Mouse (Mus musculus): ENCODE data around the gene Mdm4. TPM values are rescaled to one million over a fixed set of nuclear protein-coding genes. Genes with fewer than 3 reads are reported as not detected.

Mdm4 gene
- polyA plus RNA-seq, 1 experiment from 2014 or later: 40.6 TPM

DNA sequence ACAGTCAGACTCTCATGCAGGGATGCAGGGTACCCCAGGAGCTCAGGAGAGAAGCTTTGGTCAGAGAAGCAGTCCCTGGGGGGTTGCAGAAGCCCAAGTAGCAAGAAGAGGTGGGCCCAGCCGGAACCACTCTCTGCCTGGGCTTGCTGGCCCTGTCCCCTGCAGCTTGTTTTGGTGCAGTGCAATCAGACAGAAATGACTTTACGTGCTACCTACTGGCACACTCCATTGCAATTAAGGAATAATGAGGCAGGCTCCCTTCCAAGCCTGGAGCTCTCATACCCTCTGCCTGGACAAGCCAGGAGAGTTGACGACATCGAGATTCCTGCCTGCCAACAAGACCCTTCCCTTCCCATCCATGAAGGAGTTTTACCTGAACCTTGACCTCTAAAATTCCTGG lies 100.1 kb downstream of the Mdm4 start:
- 74% methylated on average over 4 of the region's 4 CpGs for WGBS
- DNase-seq (ENCODE audit: low spot score) (no peak), ATAC-seq (replicated peaks; ENCODE audit: low FRiP score) (no peak)
- Histone ChIP-seq H3K27ac (ENCODE audit: low read depth, low read length) (no peak overlapping the region), H3K9me3 (ENCODE audit: control insufficient read depth, low read length) (no peaks in the 10 kb centered on the region), H3K36me3 (ENCODE audit: control insufficient read depth, insufficient read depth, low read length) (no peaks in the 10 kb centered on the region), H3K27me3 (replicated peaks; ENCODE audit: control insufficient read depth, insufficient read depth, low read length) (no peaks in the 10 kb centered on the region), H3K4me3 (ENCODE audit: low read depth, low read length) (no peak overlapping the region), H3K4me1 (replicated peaks; ENCODE audit: control insufficient read depth, insufficient read depth, low read length) (no peaks in the 10 kb centered on the region), H3K9ac (ENCODE audit: low read depth, low read length) (no peak overlapping the region), H3K4me2 (no peak overlapping the region)

DNA sequence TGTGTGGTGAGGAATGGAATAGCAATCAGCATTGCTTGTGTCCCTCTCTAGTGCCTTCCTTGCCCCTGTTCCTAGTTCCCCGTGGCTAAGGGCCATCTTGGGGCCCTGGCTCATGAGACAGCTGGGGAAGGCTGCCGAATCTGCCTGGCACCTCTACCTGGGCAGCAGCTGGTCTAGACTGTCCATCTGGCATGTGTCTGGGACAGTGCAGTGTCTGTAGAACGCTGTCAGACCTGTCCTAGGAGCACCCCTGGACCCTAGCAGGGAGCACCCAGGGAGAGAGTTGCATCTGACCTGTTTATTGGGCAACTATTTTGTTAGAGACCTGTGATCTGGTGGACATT lies 101.5 kb downstream of the Mdm4 start:
- Histone ChIP-seq H3K4me2 (no peak overlapping the region), H3K4me3 (ENCODE audit: low read depth, low read length) (no peak overlapping the region), H3K27me3 (replicated peaks; ENCODE audit: control insufficient read depth, insufficient read depth, low read length) (no peaks in the 10 kb centered on the region), H3K4me1 (replicated peaks; ENCODE audit: control insufficient read depth, insufficient read depth, low read length) (no peaks in the 10 kb centered on the region), H3K9me3 (ENCODE audit: control insufficient read depth, low read length) (no peaks in the 10 kb centered on the region), H3K27ac (ENCODE audit: low read depth, low read length) (no peak overlapping the region), H3K9ac (ENCODE audit: low read depth, low read length) (no peak overlapping the region), H3K36me3 (ENCODE audit: control insufficient read depth, insufficient read depth, low read length) (no peaks in the 10 kb centered on the region)
- DNase-seq (ENCODE audit: low spot score) (no peak), ATAC-seq (replicated peaks; ENCODE audit: low FRiP score) (no peak)
- 64% methylated on average over 3 of the region's 3 CpGs for WGBS

DNA sequence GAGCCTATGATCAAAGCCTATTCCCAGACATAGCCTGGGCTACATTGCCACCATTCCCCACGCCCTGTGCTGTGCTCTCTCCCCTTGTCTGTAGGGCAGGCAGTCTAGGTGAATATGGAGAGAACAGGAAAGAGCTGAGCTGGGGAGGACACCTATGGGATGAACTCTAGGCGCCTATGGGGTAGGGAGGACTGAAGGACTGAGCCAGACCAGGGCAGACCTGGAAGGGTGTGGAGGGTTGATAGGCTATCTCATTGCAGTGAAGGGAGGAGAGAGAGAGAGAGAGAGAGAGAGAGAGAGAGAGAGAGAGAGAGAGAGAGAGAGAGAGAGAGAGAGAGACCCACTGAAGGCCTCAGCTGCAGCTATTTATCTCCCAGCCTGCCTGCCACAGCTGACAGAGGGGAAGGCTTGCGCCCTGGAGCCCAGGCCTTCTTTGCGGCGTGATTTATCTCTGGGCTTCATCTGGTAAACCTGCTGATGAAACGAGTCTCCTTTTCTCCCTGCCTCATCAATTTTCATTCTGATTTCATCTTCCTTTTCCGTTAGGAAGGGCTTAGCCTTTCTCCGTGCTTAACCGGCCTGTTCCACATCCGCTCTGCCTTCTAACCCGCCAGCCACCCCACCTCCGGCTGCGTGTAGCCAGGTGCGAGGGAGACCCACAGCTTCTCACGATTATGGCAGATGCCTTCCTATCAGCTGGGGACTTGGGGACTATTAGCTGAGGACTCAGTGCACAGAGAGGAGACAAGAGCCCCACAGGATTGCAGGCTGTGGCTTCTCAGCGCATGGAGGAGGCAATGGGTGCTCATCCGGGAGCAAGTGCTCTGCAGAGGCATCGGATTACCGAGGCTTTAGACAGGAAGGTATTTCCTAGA lies 102.1 kb downstream of the Mdm4 start:
- DNase-seq (ENCODE audit: low spot score) (no peak), ATAC-seq (replicated peaks; ENCODE audit: low FRiP score) (no peak)
- WGBS: 38% methylated on average over 19 of the region's 19 CpGs
- no peaks in the 10 kb centered on the region for H3K9me3 ChIP-seq (ENCODE audit: control insufficient read depth, low read length)
- H3K27ac ChIP-seq (ENCODE audit: low read depth, low read length): no peak overlapping the region
- no peak overlapping the region for H3K9ac ChIP-seq (ENCODE audit: low read depth, low read length)
- H3K36me3 ChIP-seq (ENCODE audit: control insufficient read depth, insufficient read depth, low read length): no peaks in the 10 kb centered on the region
- H3K4me1 ChIP-seq (replicated peaks; ENCODE audit: control insufficient read depth, insufficient read depth, low read length): no peaks in the 10 kb centered on the region
- no peaks in the 10 kb centered on the region for H3K27me3 ChIP-seq (replicated peaks; ENCODE audit: control insufficient read depth, insufficient read depth, low read length)
- H3K4me3 ChIP-seq (ENCODE audit: low read depth, low read length): no peak overlapping the region
- H3K4me2 ChIP-seq: no peak overlapping the region

DNA sequence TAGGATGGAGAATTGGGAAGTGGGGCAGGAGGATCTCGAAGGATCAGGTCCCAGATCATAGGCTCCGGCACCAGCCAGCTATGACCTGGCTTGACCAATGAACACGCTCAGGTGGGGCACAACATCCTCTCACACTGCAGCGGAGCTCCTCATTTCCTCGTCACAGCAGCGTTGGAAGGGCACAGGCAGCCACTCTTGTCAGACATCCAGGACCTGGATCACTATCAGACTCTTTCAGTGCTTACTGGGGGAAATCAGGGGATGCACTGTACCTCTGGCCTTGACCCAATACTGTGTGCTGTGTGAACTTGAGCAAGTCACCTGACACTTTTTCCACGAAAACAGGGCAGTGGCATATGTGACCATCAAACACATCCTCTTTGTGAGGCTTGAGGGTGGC lies 105.1 kb downstream of the Mdm4 start:
- H3K36me3 ChIP-seq (ENCODE audit: control insufficient read depth, insufficient read depth, low read length): no peaks in the 10 kb centered on the region
- no peaks in the 10 kb centered on the region for H3K27me3 ChIP-seq (replicated peaks; ENCODE audit: control insufficient read depth, insufficient read depth, low read length)
- H3K27ac ChIP-seq (ENCODE audit: low read depth, low read length): no peak overlapping the region
- ATAC-seq (replicated peaks; ENCODE audit: low FRiP score): no peak
- no peak overlapping the region for H3K9ac ChIP-seq (ENCODE audit: low read depth, low read length)
- H3K4me2 ChIP-seq: no peak overlapping the region
- no peak for DNase-seq (ENCODE audit: low spot score)
- no peaks in the 10 kb centered on the region for H3K9me3 ChIP-seq (ENCODE audit: control insufficient read depth, low read length)
- no peak overlapping the region for H3K4me3 ChIP-seq (ENCODE audit: low read depth, low read length)
- no peaks in the 10 kb centered on the region for H3K4me1 ChIP-seq (replicated peaks; ENCODE audit: control insufficient read depth, insufficient read depth, low read length)
- 82% methylated on average over 7 of the region's 7 CpGs for WGBS

- H3K27me3 ChIP-seq (replicated peaks; ENCODE audit: control insufficient read depth, insufficient read depth, low read length): 0 out of 2 replicates have a peak, but pooled peaks cover 5% of the 10 kb centered on the region
- H3K36me3 ChIP-seq (ENCODE audit: control insufficient read depth, insufficient read depth, low read length): no peaks in the 10 kb centered on the region
- no peak overlapping the region for H3K4me3 ChIP-seq (ENCODE audit: low read depth, low read length)
- 0 out of 2 replicates have a peak, but pooled peaks cover 2% of the 10 kb centered on the region for H3K4me1 ChIP-seq (replicated peaks; ENCODE audit: control insufficient read depth, insufficient read depth, low read length)
- no peak overlapping the region for H3K27ac ChIP-seq (ENCODE audit: low read depth, low read length)
- 90% methylated on average over 9 of the region's 9 CpGs for WGBS
- no peak overlapping the region for H3K4me2 ChIP-seq
- no peak overlapping the region for H3K9ac ChIP-seq (ENCODE audit: low read depth, low read length)
- DNase-seq (ENCODE audit: low spot score) (no peak), ATAC-seq (replicated peaks; ENCODE audit: low FRiP score) (no peak)
- no peaks in the 10 kb centered on the region for H3K9me3 ChIP-seq (ENCODE audit: control insufficient read depth, low read length)
Measured at GRCm38 (mm10) chr1:132922257-132922656, 108.1 kb downstream of the Mdm4 start.

DNA sequence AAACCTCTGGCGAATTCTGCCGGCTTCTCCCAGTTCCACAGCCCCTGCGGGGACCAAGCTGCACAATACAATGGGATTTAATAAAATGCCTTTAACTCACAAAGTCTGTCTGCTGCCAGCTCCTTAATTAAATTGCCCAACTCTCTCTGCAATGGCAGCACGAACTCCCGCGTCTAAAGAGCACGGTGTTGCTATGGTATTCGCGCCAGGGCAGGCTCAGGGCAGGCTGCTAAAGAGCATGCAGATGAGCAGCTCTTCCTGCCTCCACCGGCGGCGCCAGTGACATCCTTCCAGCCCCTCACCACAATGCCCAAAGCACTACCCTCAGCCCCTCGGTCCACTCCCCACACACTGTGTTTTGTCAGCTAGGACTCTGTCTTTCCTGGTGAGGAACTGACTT lies 109.3 kb downstream of the Mdm4 start:
- no peaks in the 10 kb centered on the region for H3K36me3 ChIP-seq (ENCODE audit: control insufficient read depth, insufficient read depth, low read length)
- H3K4me3 ChIP-seq (ENCODE audit: low read depth, low read length): no peak overlapping the region
- 0 out of 2 replicates have a peak, but pooled peaks cover 5% of the 10 kb centered on the region for H3K27me3 ChIP-seq (replicated peaks; ENCODE audit: control insufficient read depth, insufficient read depth, low read length)
- no peak overlapping the region for H3K27ac ChIP-seq (ENCODE audit: low read depth, low read length)
- no peaks in the 10 kb centered on the region for H3K9me3 ChIP-seq (ENCODE audit: control insufficient read depth, low read length)
- H3K4me1 ChIP-seq (replicated peaks; ENCODE audit: control insufficient read depth, insufficient read depth, low read length): 0 out of 2 replicates have a peak, but pooled peaks cover 2% of the 10 kb centered on the region
- DNase-seq (ENCODE audit: low spot score): no peak
- peak overlapping the region; percentile 9; the same call in 1 of the 2 replicates for H3K4me2 ChIP-seq
- 12% methylated on average over 13 of the region's 13 CpGs for WGBS
- ATAC-seq (replicated peaks; ENCODE audit: low FRiP score): no peak
- no peak overlapping the region for H3K9ac ChIP-seq (ENCODE audit: low read depth, low read length)

DNA sequence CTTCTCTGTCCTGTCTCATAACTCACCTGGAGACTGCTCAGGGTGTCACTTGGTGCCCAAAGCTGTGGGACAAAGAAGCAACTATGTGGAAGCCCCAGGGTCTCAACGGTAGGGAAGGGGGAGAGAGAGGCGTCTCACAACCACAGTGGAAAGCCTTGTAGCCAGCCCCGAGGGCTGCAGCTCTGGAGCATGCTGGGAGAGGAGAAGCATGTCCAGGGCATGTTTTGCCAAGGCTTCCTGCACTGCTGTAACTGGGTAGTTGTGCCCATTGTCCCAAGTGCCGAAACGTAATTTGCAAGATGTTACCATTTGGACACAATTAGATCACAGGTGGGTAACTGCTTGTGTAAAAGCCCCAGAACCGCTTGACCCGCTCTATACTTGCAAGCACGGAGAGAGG lies 111.1 kb downstream of the Mdm4 start:
- no peak for ATAC-seq (replicated peaks; ENCODE audit: low FRiP score)
- no peak overlapping the region for H3K4me3 ChIP-seq (ENCODE audit: low read depth, low read length)
- H3K36me3 ChIP-seq (ENCODE audit: control insufficient read depth, insufficient read depth, low read length): no peaks in the 10 kb centered on the region
- no peak for DNase-seq (ENCODE audit: low spot score)
- H3K27me3 ChIP-seq (replicated peaks; ENCODE audit: control insufficient read depth, insufficient read depth, low read length): 0 out of 2 replicates have a peak, but pooled peaks cover 5% of the 10 kb centered on the region
- no peaks in the 10 kb centered on the region for H3K9me3 ChIP-seq (ENCODE audit: control insufficient read depth, low read length)
- no peak overlapping the region for H3K27ac ChIP-seq (ENCODE audit: low read depth, low read length)
- H3K9ac ChIP-seq (ENCODE audit: low read depth, low read length): no peak overlapping the region
- H3K4me2 ChIP-seq: no peak overlapping the region
- 82% methylated on average over 8 of the region's 8 CpGs for WGBS
- 0 out of 2 replicates have a peak, but pooled peaks cover 2% of the 10 kb centered on the region for H3K4me1 ChIP-seq (replicated peaks; ENCODE audit: control insufficient read depth, insufficient read depth, low read length)

GRCm38 (mm10) chr1:132918117-132918680 lies 112.2 kb downstream of the Mdm4 start:
- no peak overlapping the region for H3K27ac ChIP-seq (ENCODE audit: low read depth, low read length)
- no peak for ATAC-seq (replicated peaks; ENCODE audit: low FRiP score)
- no peak overlapping the region for H3K4me3 ChIP-seq (ENCODE audit: low read depth, low read length)
- no peak overlapping the region for H3K4me2 ChIP-seq
- 28% methylated on average over 10 of the region's 10 CpGs for WGBS
- no peaks in the 10 kb centered on the region for H3K9me3 ChIP-seq (ENCODE audit: control insufficient read depth, low read length)
- H3K4me1 ChIP-seq (replicated peaks; ENCODE audit: control insufficient read depth, insufficient read depth, low read length): 0 out of 2 replicates have a peak, but pooled peaks cover 2% of the 10 kb centered on the region
- DNase-seq (ENCODE audit: low spot score): no peak
- H3K9ac ChIP-seq (ENCODE audit: low read depth, low read length): no peak overlapping the region
- H3K36me3 ChIP-seq (ENCODE audit: control insufficient read depth, insufficient read depth, low read length): no peaks in the 10 kb centered on the region
- 0 out of 2 replicates have a peak, but pooled peaks cover 5% of the 10 kb centered on the region for H3K27me3 ChIP-seq (replicated peaks; ENCODE audit: control insufficient read depth, insufficient read depth, low read length)

Data from liver, embryonic 11.5 days (tissue).